In genomic region chr13:74762741-74763140, GRCm38 (mm10) we compare ENCODE assay signal across 24 mouse cellular contexts.
"Had no signal": no experiment of that assay in that cellular context is flagged by ENCODE, and none has a peak within 500 bp of the region (broad histone marks: within the 10 kb centered on the region; RNA-seq: fewer than 3 reads in every experiment).

No protein-coding gene starts in this region.

- H3K27me3 ChIP-seq: heart, embryonic 12.5 days; hindbrain, embryonic 12.5 days; intestine, embryonic 15.5 days; limb, embryonic 13.5 days had no signal

- DNase-seq: gastrocnemius, adult 2 months; gastrocnemius, postnatal 10 days; gastrocnemius, postnatal 25 days; heart, adult 18-20 months; heart, postnatal 10 days; heart, postnatal 4 days; kidney, adult 18-20 months; kidney, adult 8-10 months; kidney, postnatal 10 days; kidney, postnatal 25 days; kidney, postnatal 4 days; left cerebral cortex, postnatal 4 days had no signal

- H3K9ac ChIP-seq: heart, embryonic 12.5 days; hindbrain, embryonic 12.5 days; hindbrain, embryonic 14.5 days; intestine, embryonic 15.5 days; limb, embryonic 13.5 days had no signal

- H3K4me1 ChIP-seq: heart, embryonic 10.5 days; hindbrain, embryonic 10.5 days; hindbrain, embryonic 12.5 days; intestine, embryonic 15.5 days; limb, embryonic 13.5 days had no signal

- H3K4me2 ChIP-seq: heart, embryonic 12.5 days; hindbrain, embryonic 12.5 days; hindbrain, embryonic 14.5 days; intestine, embryonic 15.5 days; limb, embryonic 13.5 days had no signal

- H3K9me3 ChIP-seq: heart, embryonic 10.5 days; heart, embryonic 12.5 days; hindbrain, embryonic 10.5 days; hindbrain, embryonic 12.5 days; intestine, embryonic 15.5 days; limb, embryonic 13.5 days had no signal

- H3K4me3 ChIP-seq: gastrocnemius, adult 2 months; heart, embryonic 10.5 days; heart, embryonic 12.5 days; hindbrain, embryonic 10.5 days; hindbrain, embryonic 12.5 days; intestine, embryonic 15.5 days; layer of hippocampus, adult 2 months; left cerebral cortex, adult 2 months; limb, embryonic 13.5 days had no signal

- ATAC-seq: hindbrain, embryonic 16.5 days; inflammation-experienced regulatory T-cells, adult 6 months; intestine, embryonic 15.5 days; intestine, postnatal 0 days had no signal

- H3K27ac ChIP-seq: gastrocnemius, adult 2 months; heart, embryonic 10.5 days; hindbrain, embryonic 10.5 days; hindbrain, embryonic 12.5 days; hindbrain, embryonic 14.5 days; intestine, embryonic 15.5 days; layer of hippocampus, adult 2 months; left cerebral cortex, adult 2 months; limb, embryonic 13.5 days had no signal

- H3K36me3 ChIP-seq: hindbrain, embryonic 10.5 days; hindbrain, embryonic 12.5 days; intestine, embryonic 15.5 days; limb, embryonic 13.5 days had no signal
